Mouse (Mus musculus) intestine, embryonic 14.5 days (tissue): ENCODE data around the gene Srsf10. TPM values are rescaled to one million over a fixed set of nuclear protein-coding genes. Genes with fewer than 3 reads are reported as not detected.

Source experiments
- ATAC-seq: fragments of 200-750 bp; cut with Nextera tagmentation; replicated peaks from 2 replicates; pipeline ENCODE4 v1.8.0; 2017; ENCODE audit warnings: low read depth, moderate number of reproducible peaks, moderate TSS enrichment, moderate library complexity; ENCODE audit not compliant: low FRiP score, low TSS enrichment
- DNase-seq: peaks from one replicate; pipeline ENCODE4 v3.0.0-alpha.2; 2018; ENCODE audit warnings: low spot score
- H3K27ac ChIP-seq: fragments of 300-500 bp; sonication (generic); 2 replicates; pipeline ENCODE4 v1.5.1; 2014; ENCODE audit warnings: low read depth, mild to moderate bottlenecking, control low read depth
- H3K27me3 ChIP-seq: fragments of 300-500 bp; sonication (generic); replicated peaks from 2 replicates; pipeline ENCODE4 v1.6.1; 2014; ENCODE audit warnings: low read length, control low read depth; ENCODE audit not compliant: control insufficient read depth, insufficient read depth
- H3K36me3 ChIP-seq: fragments of 300-500 bp; sonication (generic); 2 replicates; pipeline ENCODE4 v1.6.1; 2014; ENCODE audit warnings: low read length, control low read depth; ENCODE audit not compliant: control insufficient read depth, insufficient read depth
- H3K4me1 ChIP-seq: fragments of 300-500 bp; sonication (generic); replicated peaks from 2 replicates; pipeline ENCODE4 v1.6.1; 2014; ENCODE audit warnings: low read length, control low read depth, mixed read lengths; ENCODE audit not compliant: control insufficient read depth, insufficient read depth
- H3K4me2 ChIP-seq: fragments of 300-500 bp; sonication (generic); 2 replicates; pipeline ENCODE4 v1.6.1; 2014; ENCODE audit warnings: low read length
- H3K4me3 ChIP-seq: fragments of 300-500 bp; sonication (generic); 2 replicates; pipeline ENCODE4 v1.5.1; 2014; ENCODE audit warnings: low read depth, low read length, control low read depth, mixed read lengths
- H3K9ac ChIP-seq: fragments of 300-500 bp; sonication (generic); 2 replicates; pipeline ENCODE4 v1.6.1; 2014; ENCODE audit warnings: mild to moderate bottlenecking, low read length
- H3K9me3 ChIP-seq: fragments of 300-500 bp; sonication (generic); 2 replicates; pipeline ENCODE4 v1.6.1; 2016; ENCODE audit warnings: low read length, control low read depth; ENCODE audit not compliant: control insufficient read depth
- WGBS: fragments of 180-500 bp; shearing (Covaris S2); extraction: QIAGEN DNeasy Blood & Tissue Kit; methylation state at CpG from one replicate; pipeline ENCODE4 v1.1.7; 2014; 5-methylcytosine and 5-hydroxymethylcytosine counted together
- polyA plus RNA-seq: library from polyadenylated mRNA; unstranded; fragments of >200 nt; fragmentation: Nextera tagmentation; extraction: Ambion mirVana; gene quantifications from 2 replicates; pipeline ENCODE4 v1.2.1, GENCODE M21; 2014

The Srsf10 gene
- polyA plus RNA-seq, 1 experiment from 2014 or later: 271 TPM

DNA sequence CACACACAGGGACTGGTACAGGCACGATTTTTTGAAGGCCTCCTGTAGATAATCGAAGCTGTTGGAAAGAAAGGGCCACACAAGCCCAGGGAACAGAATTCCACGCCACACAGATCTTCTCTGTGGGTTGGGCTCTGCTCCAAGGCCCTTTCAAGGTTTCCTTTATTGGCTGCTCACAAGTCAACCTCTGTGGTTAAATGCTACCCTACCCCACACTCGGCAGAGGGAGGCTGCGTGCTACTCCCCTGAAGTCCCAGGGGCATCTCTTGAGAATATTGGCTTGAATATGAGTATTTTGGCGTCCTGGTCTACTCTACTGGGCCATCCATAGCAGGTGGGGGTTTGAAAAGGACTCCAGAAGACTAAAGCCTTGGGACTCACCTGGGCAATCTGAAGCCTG, 40.6 kb downstream of the Srsf10 start:
- DNase-seq (no peak), ATAC-seq (no peak)
- H3K4me1 ChIP-seq: no peaks in the 10 kb centered on the region
- H3K9me3 ChIP-seq: no peaks in the 10 kb centered on the region
- no peaks in the 10 kb centered on the region for H3K27me3 ChIP-seq
- H3K4me3 ChIP-seq: no peak overlapping the region
- H3K9ac ChIP-seq: no peak overlapping the region
- WGBS: 74% methylated on average over 6 of the region's 6 CpGs
- H3K27ac ChIP-seq: no peak overlapping the region
- H3K36me3 ChIP-seq: no peaks in the 10 kb centered on the region
- no peak overlapping the region for H3K4me2 ChIP-seq

DNA sequence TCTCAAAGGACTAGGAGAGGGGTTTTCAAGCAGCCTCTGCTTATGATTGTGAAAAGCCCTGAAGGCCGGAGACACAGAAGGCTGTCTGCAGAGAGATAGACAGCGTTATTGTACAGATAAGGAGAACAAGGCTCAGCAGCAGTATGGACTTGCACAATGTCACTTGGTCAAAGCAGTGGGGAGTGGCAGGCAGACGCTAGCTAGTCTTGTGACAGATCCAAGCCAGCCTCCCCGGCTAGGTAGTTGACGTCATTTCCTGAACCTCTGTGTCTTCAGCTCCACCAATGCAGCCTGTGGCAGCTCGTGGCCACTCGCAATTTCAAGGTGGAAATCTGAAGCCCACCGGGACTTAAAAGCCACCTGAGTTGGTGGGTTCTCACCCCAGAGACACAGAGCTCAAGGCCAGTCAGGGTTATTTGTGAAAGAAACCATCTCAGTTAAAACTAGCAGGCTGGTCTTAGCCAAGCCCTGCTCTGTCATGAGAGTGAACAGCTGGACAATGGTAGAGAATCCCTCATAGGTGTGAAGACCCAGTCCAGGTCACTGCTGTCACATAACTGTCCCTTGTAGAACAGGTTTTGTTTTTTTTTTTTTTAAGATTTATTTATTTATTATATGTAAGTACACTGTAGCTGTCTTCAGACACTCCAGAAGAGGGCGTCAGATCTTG, 43.0 kb downstream of the Srsf10 start:
- Histone ChIP-seq H3K4me3 (no peak overlapping the region), H3K4me1 (no peaks in the 10 kb centered on the region), H3K9ac (no peak overlapping the region), H3K36me3 (no peaks in the 10 kb centered on the region), H3K27me3 (no peaks in the 10 kb centered on the region), H3K27ac (0 out of 2 replicates have a peak overlapping the region, but pooled peaks have one; percentile 16), H3K4me2 (no peak overlapping the region), H3K9me3 (no peaks in the 10 kb centered on the region)
- ATAC-seq (no peak), DNase-seq (no peak)
- 53% methylated on average over 8 of the region's 9 CpGs for WGBS

DNA sequence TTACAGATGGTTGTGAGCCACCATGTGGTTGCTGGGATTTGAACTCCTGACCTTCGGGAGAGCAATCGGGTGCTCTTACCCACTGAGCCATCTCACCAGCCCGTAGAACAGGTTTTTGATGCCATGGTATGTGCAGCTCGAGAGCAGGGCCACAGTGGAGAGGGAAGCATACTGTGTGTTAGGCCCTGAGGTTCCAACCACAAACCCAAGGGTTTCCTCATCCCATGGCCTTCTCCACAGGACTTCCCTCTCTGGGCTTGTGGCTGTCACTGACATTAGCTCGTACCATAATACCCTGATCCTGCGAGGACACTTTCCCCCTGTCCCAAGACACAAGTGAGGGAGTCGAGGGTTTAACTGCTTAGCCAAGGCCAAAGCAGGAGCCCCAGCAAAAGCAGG, 43.5 kb downstream of the Srsf10 start:
- H3K27me3 ChIP-seq: no peaks in the 10 kb centered on the region
- 83% methylated on average over 7 of the region's 7 CpGs for WGBS
- no peak for ATAC-seq

DNA sequence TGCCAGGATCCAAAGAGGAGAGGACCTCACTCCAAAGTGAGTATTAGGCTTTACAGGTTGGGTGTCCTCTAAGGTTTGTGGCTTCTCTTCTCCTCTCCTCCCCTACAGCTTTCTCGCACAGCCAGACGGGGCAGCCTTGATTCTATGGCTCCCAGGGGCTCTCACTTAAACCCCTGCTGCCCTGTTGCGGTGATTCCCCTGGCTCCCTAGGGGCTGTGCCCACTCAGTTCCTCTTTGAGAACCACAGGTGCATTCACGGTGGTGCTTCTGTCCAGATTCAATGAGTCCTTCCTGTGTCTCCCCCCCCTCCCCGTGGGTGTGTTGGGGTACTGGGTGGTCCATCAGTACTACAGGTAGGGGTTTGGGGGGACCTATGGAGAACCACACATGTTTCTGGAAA, 44.5 kb downstream of the Srsf10 start:
- Histone ChIP-seq H3K36me3 (no peaks in the 10 kb centered on the region), H3K4me2 (no peak overlapping the region), H3K9me3 (no peaks in the 10 kb centered on the region), H3K27me3 (no peaks in the 10 kb centered on the region), H3K27ac (no peak overlapping the region), H3K9ac (no peak overlapping the region), H3K4me3 (no peak overlapping the region), H3K4me1 (no peaks in the 10 kb centered on the region)
- DNase-seq: no peak
- ATAC-seq: no peak
- WGBS: 79% methylated on average over 5 of the region's 5 CpGs

More for the DNA sequence above, 43.5 kb downstream of the Srsf10 start:
- H3K4me2 ChIP-seq: no peak overlapping the region
- H3K27ac ChIP-seq: no peak overlapping the region
- no peak overlapping the region for H3K9ac ChIP-seq
- H3K36me3 ChIP-seq: no peaks in the 10 kb centered on the region
- H3K9me3 ChIP-seq: no peaks in the 10 kb centered on the region
- DNase-seq: no peak
- no peak overlapping the region for H3K4me3 ChIP-seq
- H3K4me1 ChIP-seq: no peaks in the 10 kb centered on the region

DNA sequence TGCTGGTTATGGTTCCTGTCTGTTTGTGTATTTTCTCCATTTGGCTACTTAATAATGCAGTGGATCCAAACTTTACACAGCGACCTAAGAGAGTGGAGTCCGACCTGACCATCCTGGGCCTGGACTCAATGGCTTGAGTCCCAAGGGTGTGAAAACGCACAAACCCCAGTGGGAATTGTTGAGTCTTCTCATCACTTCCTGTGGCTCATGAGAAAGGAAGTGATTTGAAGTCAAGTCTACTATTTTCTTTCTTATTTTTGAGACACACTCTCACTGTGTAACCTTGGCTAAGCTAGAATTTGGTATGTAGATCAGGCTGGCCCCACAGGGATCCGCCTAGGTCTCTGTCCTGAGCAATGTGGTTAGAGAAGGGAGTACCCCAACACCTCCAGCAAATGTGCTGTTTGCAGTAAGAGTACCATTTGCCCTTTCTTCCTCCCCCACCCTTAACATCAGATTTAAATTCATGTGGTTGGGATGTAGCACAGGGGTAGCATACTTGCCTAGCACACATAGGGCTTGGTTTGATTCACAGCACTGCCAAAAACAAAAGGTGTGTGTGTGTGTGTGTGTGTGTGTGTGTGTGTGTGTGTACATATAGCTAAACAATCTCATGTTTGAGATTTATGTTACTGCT, 47.2 kb downstream of the Srsf10 start:
- H3K36me3 ChIP-seq: no peaks in the 10 kb centered on the region
- H3K9me3 ChIP-seq: no peaks in the 10 kb centered on the region
- WGBS: 83% methylated on average over 4 of the region's 4 CpGs
- no peaks in the 10 kb centered on the region for H3K4me1 ChIP-seq
- DNase-seq (no peak), ATAC-seq (no peak)
- H3K27ac ChIP-seq: no peak overlapping the region
- H3K4me3 ChIP-seq: no peak overlapping the region
- no peaks in the 10 kb centered on the region for H3K27me3 ChIP-seq
- no peak overlapping the region for H3K4me2 ChIP-seq
- no peak overlapping the region for H3K9ac ChIP-seq

DNA sequence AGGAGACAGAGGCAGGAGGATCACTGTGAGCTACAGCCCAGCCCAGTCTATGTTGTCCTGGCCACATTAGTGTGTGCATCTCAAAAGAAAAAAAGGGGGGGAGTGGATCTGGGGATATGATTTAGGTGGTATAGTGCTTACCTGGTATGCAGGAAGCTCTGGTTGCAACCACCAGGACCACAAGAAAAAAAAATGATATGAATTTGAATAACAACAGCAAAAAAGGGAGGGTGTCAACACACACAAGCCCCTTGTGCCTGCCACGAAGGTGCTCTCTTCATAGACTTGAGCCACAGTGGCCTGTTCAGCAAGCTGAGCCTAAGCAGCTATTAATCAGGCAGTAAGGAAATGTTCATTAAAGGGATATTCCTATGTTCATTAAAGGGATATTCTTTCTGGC, 49.3 kb downstream of the Srsf10 start:
- H3K4me1 ChIP-seq: no peaks in the 10 kb centered on the region; the same call in 1 of the 2 replicates
- H3K27ac ChIP-seq: no peak overlapping the region
- H3K9me3 ChIP-seq: no peaks in the 10 kb centered on the region
- ATAC-seq: no peak
- no peak overlapping the region for H3K4me2 ChIP-seq
- no peak for DNase-seq
- H3K36me3 ChIP-seq: no peaks in the 10 kb centered on the region
- no peak overlapping the region for H3K4me3 ChIP-seq
- no peak overlapping the region for H3K9ac ChIP-seq
- no peaks in the 10 kb centered on the region for H3K27me3 ChIP-seq
- WGBS: 68% methylated on average over 1 of the region's 1 CpGs

DNA sequence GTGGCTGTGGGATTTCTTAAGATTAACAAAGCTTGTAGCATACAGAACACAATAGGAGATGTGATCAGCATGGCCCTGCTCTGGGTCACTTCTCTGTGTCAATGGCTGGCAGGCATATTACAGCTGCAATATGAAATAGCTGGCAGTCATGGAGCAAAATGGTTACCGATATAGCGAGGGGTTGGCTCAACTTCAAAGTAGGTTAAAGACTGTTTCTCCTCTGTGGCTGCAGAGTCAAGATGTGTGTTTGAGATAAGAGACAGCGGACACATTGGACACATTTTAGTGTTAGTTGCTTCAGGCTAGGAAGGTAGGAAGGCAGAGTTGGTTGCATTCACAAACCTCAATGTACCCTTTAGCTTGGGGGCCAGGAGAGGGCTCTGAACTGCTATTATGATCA, 51.1 kb downstream of the Srsf10 start:
- H3K4me2 ChIP-seq: no peak overlapping the region
- H3K9ac ChIP-seq: no peak overlapping the region
- no peak overlapping the region for H3K4me3 ChIP-seq
- DNase-seq (no peak), ATAC-seq (no peak)
- no peaks in the 10 kb centered on the region for H3K36me3 ChIP-seq
- no peaks in the 10 kb centered on the region for H3K27me3 ChIP-seq
- no peaks in the 10 kb centered on the region for H3K9me3 ChIP-seq
- no peak overlapping the region for H3K27ac ChIP-seq
- no peaks in the 10 kb centered on the region; the same call in 1 of the 2 replicates for H3K4me1 ChIP-seq
- WGBS: 86% methylated on average over 3 of the region's 3 CpGs

DNA sequence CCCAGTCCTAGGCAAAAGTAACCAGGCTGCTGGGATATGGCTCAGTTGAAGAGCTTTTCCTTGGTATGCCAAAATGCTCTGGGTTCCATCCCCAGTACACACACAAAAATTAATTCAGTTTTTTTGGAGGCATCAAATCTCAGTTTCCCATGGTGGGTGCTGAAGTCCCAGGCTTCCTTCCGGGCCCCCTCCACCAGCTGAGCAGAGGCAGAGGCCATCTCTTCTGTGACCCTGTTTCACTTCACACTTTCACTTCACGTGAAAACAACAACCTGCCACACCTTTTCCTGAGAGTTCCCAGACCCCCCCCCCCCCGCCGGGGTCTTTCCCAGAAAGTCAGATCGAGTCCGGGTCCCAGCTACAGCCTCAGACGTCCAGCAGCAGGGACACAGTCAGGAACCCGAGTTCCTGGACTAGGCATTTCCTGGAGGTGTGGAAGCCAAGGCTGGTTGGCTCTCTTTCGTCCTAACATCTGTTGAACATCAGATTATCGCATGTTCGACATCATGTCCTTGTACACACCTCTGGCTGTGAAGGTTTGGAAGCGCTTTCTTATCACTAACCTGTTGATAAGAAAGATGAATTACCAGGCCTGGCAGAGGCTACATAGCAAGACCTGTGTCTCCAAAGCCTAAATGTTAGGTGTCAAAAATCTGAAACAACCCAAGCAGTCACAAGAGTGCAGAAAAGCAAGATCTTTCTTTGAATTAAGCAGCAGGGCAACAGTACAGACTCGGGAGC, 53.9 kb downstream of the Srsf10 start:
- Histone ChIP-seq H3K4me1 (no peaks in the 10 kb centered on the region; the same call in 1 of the 2 replicates), H3K36me3 (no peaks in the 10 kb centered on the region), H3K4me2 (no peak overlapping the region), H3K4me3 (no peak overlapping the region), H3K9me3 (no peaks in the 10 kb centered on the region), H3K9ac (no peak overlapping the region), H3K27ac (no peak overlapping the region), H3K27me3 (no peaks in the 10 kb centered on the region)
- 33% methylated on average over 13 of the region's 13 CpGs for WGBS
- DNase-seq (no peak), ATAC-seq (no peak)
